Mouse (Mus musculus) lung, embryonic 15.5 days (tissue): Measurements from ENCODE around the gene Dvl2. TPM values are rescaled to one million over a fixed set of nuclear protein-coding genes. Genes with fewer than 3 reads are reported as not detected.
"Not testable (repeated sequence)": the region's sequence is repeated elsewhere in the genome, so short reads cannot be mapped to it uniquely, and the experiment has no call there.

ENCODE experiments used
- ATAC-seq: fragments of 200-750 bp; cut with Nextera tagmentation; 2 replicates; pipeline ENCODE4 v1.8.0; 2017; ENCODE audit warnings: moderate number of reproducible peaks, borderline replicate concordance; ENCODE audit not compliant: low FRiP score, low TSS enrichment; ENCODE audit errors: extremely low read depth
- H3K27ac ChIP-seq: fragments of 300-500 bp; sonication (generic); 2 replicates; pipeline ENCODE4 v1.5.1; 2015; ENCODE audit warnings: moderate library complexity, mild to moderate bottlenecking, inconsistent platforms
- H3K27me3 ChIP-seq: fragments of 300-500 bp; sonication (generic); 2 replicates; pipeline ENCODE4 v1.6.1; 2015; ENCODE audit warnings: inconsistent platforms
- H3K36me3 ChIP-seq: fragments of 300-500 bp; sonication (generic); 2 replicates; pipeline ENCODE4 v1.6.1; 2015; ENCODE audit warnings: inconsistent platforms
- H3K4me1 ChIP-seq: fragments of 300-500 bp; sonication (generic); 2 replicates; pipeline ENCODE4 v1.6.1; 2015; ENCODE audit warnings: inconsistent platforms
- H3K4me2 ChIP-seq: fragments of 300-500 bp; sonication (generic); 2 replicates; pipeline ENCODE4 v1.6.1; 2015; ENCODE audit warnings: inconsistent platforms, mild to moderate bottlenecking, moderate library complexity
- H3K4me3 ChIP-seq: fragments of 300-500 bp; sonication (generic); 2 replicates; pipeline ENCODE4 v1.5.1; 2015; ENCODE audit warnings: mild to moderate bottlenecking, inconsistent platforms
- H3K9ac ChIP-seq: fragments of 300-500 bp; sonication (generic); 2 replicates; pipeline ENCODE4 v1.6.1; 2015; ENCODE audit warnings: inconsistent platforms
- H3K9me3 ChIP-seq: fragments of 300-500 bp; sonication (generic); 2 replicates; pipeline ENCODE4 v1.6.1; 2016; ENCODE audit warnings: inconsistent platforms
- WGBS: fragments of 180-500 bp; shearing (Covaris S2); methylation state at CpG from one replicate; pipeline ENCODE4 v1.1.7; 2015; 5-methylcytosine and 5-hydroxymethylcytosine counted together
- polyA plus RNA-seq: library from polyadenylated mRNA; unstranded; fragments of >200 nt; fragmentation: Nextera tagmentation; extraction: Ambion mirVana; gene quantifications from 2 replicates; pipeline ENCODE4 v1.2.1, GENCODE M21; 2015

Dvl2 gene
- polyA plus RNA-seq = 34.7 and 40.3 TPM in 2 replicates

GRCm38 (mm10) chr11:70000396-70000898 is at the start of gene Dvl2:
Dvl2 (plus strand) TSS chr11:70000595.
- Histone ChIP-seq H3K4me3 (peak within 1 kb of the TSS; percentile 78), H3K9me3 (no peaks in the 10 kb centered on the region), H3K9ac (peak within 1 kb of the TSS; percentile 73), H3K27me3 (no peaks in the 10 kb centered on the region), H3K4me2 (peak within 1 kb of the TSS; percentile 75), H3K36me3 (peaks cover 24% of the 10 kb centered on the region), H3K4me1 (peaks cover 40% of the 10 kb centered on the region), H3K27ac (peak within 1 kb of the TSS; percentile 96)
- 0% methylated on average over 48 of the region's 48 CpGs for WGBS
- peak; percentile 66; the same call in 1 of the 2 replicates for ATAC-seq

GRCm38 (mm10) chr11:69950807-69951459 is 49.5 kb upstream of the Dvl2 start:
- ATAC-seq = no peak
- Histone ChIP-seq H3K27ac (no peak overlapping the region), H3K9ac (no peak overlapping the region), H3K36me3 (no peaks in the 10 kb centered on the region), H3K4me1 (peaks cover 36% of the 10 kb centered on the region), H3K9me3 (no peaks in the 10 kb centered on the region), H3K4me3 (no peak overlapping the region), H3K4me2 (no peak overlapping the region), H3K27me3 (no peaks in the 10 kb centered on the region; the same call in 1 of the 2 replicates)
- 37% methylated on average over 4 of the region's 4 CpGs for WGBS

GRCm38 (mm10) chr11:69952274-69952673 is 48.1 kb upstream of the Dvl2 start:
- WGBS = 38% methylated on average over 1 of the region's 1 CpGs
- Histone ChIP-seq H3K4me3 (no peak overlapping the region), H3K27ac (no peak overlapping the region), H3K36me3 (no peaks in the 10 kb centered on the region), H3K4me2 (no peak overlapping the region), H3K27me3 (no peaks in the 10 kb centered on the region; the same call in 1 of the 2 replicates), H3K9ac (no peak overlapping the region), H3K4me1 (peaks cover 22% of the 10 kb centered on the region), H3K9me3 (no peaks in the 10 kb centered on the region)
- no peak for ATAC-seq

GRCm38 (mm10) chr11:69953267-69953915 is 47.0 kb upstream of the Dvl2 start:
- H3K27ac ChIP-seq = peak overlapping the region; percentile 47; the same call in 1 of the 2 replicates
- H3K4me1 ChIP-seq = peaks cover 16% of the 10 kb centered on the region
- no peak for ATAC-seq
- no peak overlapping the region for H3K4me3 ChIP-seq
- H3K9me3 ChIP-seq = no peaks in the 10 kb centered on the region
- H3K36me3 ChIP-seq = no peaks in the 10 kb centered on the region
- H3K4me2 ChIP-seq = no peak overlapping the region
- H3K9ac ChIP-seq = no peak overlapping the region
- no peaks in the 10 kb centered on the region; the same call in 1 of the 2 replicates for H3K27me3 ChIP-seq
- WGBS = 30% methylated on average over 11 of the region's 11 CpGs

- not testable (repeated sequence) for H3K36me3 ChIP-seq, H3K4me2 ChIP-seq, H3K4me1 ChIP-seq, H3K4me3 ChIP-seq, H3K9me3 ChIP-seq, H3K27me3 ChIP-seq, H3K27ac ChIP-seq, ATAC-seq, H3K9ac ChIP-seq
- WGBS = 83% methylated on average over 4 of the region's 4 CpGs
Measured at GRCm38 (mm10) chr11:69955618-69956017, 44.8 kb upstream of the Dvl2 start.

GRCm38 (mm10) chr11:69956218-69956617 is 44.2 kb upstream of the Dvl2 start:
- Histone ChIP-seq H3K27ac (no peak overlapping the region), H3K4me2 (no peak overlapping the region), H3K27me3 (no peaks in the 10 kb centered on the region; the same call in 1 of the 2 replicates), H3K4me1 (peaks cover 7% of the 10 kb centered on the region; the same call in 1 of the 2 replicates), H3K36me3 (no peaks in the 10 kb centered on the region), H3K9ac (no peak overlapping the region), H3K9me3 (no peaks in the 10 kb centered on the region), H3K4me3 (no peak overlapping the region)
- 74% methylated on average over 1 of the region's 1 CpGs for WGBS
- no peak for ATAC-seq

GRCm38 (mm10) chr11:69960616-69961015 is 39.8 kb upstream of the Dvl2 start:
- Histone ChIP-seq H3K9ac (no peak overlapping the region), H3K4me1 (0 out of 2 replicates have a peak, but pooled peaks cover 3% of the 10 kb centered on the region), H3K4me2 (no peak overlapping the region), H3K9me3 (no peaks in the 10 kb centered on the region), H3K36me3 (no peaks in the 10 kb centered on the region), H3K27me3 (peaks cover 43% of the 10 kb centered on the region), H3K4me3 (no peak overlapping the region), H3K27ac (no peak overlapping the region)
- 32% methylated on average over 5 of the region's 5 CpGs for WGBS
- no peak for ATAC-seq

- H3K4me2 ChIP-seq = no peak overlapping the region
- H3K9me3 ChIP-seq = no peaks in the 10 kb centered on the region
- no peak overlapping the region for H3K9ac ChIP-seq
- H3K27me3 ChIP-seq = peaks cover 55% of the 10 kb centered on the region
- H3K4me1 ChIP-seq = peaks cover 7% of the 10 kb centered on the region; the same call in 1 of the 2 replicates
- ATAC-seq = no peak
- no peak overlapping the region for H3K27ac ChIP-seq
- WGBS = 33% methylated on average over 5 of the region's 5 CpGs
- H3K4me3 ChIP-seq = no peak overlapping the region
- no peaks in the 10 kb centered on the region for H3K36me3 ChIP-seq
Measured at GRCm38 (mm10) chr11:69961841-69962240, 38.6 kb upstream of the Dvl2 start.

GRCm38 (mm10) chr11:69964650-69965270 is 35.6 kb upstream of the Dvl2 start, which contains the start of gene Cldn7:
Cldn7 (plus strand) TSS chr11:69964779.
- Histone ChIP-seq H3K4me2 (peak within 1 kb of the TSS; percentile 61), H3K9ac (peak within 1 kb of the TSS; percentile 54), H3K9me3 (no peaks in the 10 kb centered on the region), H3K4me1 (peaks cover 8% of the 10 kb centered on the region; the same call in 1 of the 2 replicates), H3K36me3 (peaks cover 16% of the 10 kb centered on the region), H3K27me3 (peaks cover 63% of the 10 kb centered on the region), H3K27ac (peak within 1 kb of the TSS; percentile 84), H3K4me3 (peak within 1 kb of the TSS; percentile 54)
- no peak for ATAC-seq
- 7% methylated on average over 24 of the region's 24 CpGs for WGBS

GRCm38 (mm10) chr11:69965271-69966005 is 35.0 kb upstream of the Dvl2 start:
- peak overlapping the region; percentile 54 for H3K9ac ChIP-seq
- ATAC-seq = peak; percentile 75
- 3% methylated on average over 49 of the region's 49 CpGs for WGBS

More at GRCm38 (mm10) chr11:69965271-69966005, 35.0 kb upstream of the Dvl2 start:
- peak overlapping the region; percentile 54 for H3K4me3 ChIP-seq
- peak overlapping the region; percentile 61 for H3K4me2 ChIP-seq
- peaks cover 8% of the 10 kb centered on the region; the same call in 1 of the 2 replicates for H3K4me1 ChIP-seq
- peaks cover 63% of the 10 kb centered on the region for H3K27me3 ChIP-seq
- peaks cover 23% of the 10 kb centered on the region for H3K36me3 ChIP-seq
- H3K9me3 ChIP-seq = no peaks in the 10 kb centered on the region
- peak overlapping the region; percentile 84 for H3K27ac ChIP-seq
